Mouse (Mus musculus): ENCODE data around the gene Gm20388. TPM values are rescaled to one million over a fixed set of nuclear protein-coding genes. Genes with fewer than 3 reads are reported as not detected.

Gm20388 gene
- polyA plus RNA-seq, 1 experiment from 2014 or later = not detected

DNA sequence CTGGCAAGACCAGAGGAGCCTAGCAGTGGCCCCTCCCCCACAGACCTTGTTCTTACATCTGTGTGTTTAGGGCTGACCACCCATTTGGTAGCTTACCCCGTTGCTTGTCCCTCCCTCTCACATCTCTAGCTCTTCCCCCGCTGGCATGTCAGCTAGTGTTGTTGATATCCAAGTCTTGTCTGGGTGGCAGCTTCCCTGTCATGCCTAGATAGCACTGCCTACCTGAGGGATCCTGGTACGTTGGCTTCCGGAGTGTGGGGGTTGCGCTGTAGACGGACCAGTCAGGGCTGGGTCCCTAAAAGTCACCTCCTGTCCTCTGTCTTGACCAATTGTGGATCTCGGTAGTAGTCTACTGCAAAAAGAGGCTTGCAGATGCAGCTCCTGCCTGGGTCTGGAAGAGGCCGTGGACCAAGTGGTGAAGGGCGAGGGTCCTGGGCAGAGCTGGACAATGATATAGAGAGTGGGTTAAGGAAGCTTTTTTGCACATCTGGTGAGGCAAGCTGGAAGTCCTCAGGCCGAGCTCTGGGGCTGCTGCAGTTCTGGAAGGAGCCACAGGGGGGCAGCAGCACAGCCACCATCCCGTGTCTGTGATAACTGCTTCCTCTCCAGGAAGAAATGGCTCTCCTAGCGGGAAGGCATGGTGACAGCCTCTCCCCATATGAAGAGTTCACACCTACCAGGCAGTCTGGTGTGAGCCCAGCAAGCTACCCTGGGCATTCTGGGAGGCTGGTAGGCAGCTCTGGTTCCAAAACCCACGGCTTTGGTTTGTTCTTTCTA, 659.5 kb downstream of the Gm20388 start:
- no peak overlapping the region for H3K4me2 ChIP-seq (replicated peaks)
- WGBS = 58% methylated on average over 13 of the region's 13 CpGs
- DNase-seq (ENCODE audit: low spot score) = peak; percentile 90
- no peak overlapping the region for H3K4me3 ChIP-seq (replicated peaks; ENCODE audit: low read length)
- no peak overlapping the region for H3K27ac ChIP-seq
- H3K9ac ChIP-seq = no peak overlapping the region
- H3K4me1 ChIP-seq (replicated peaks; ENCODE audit: control insufficient read depth, insufficient read depth, low read length) = peaks cover 16% of the 10 kb centered on the region
- H3K36me3 ChIP-seq (replicated peaks; ENCODE audit: control insufficient read depth, insufficient read depth) = peaks cover 90% of the 10 kb centered on the region
- no peak for ATAC-seq (ENCODE audit: low FRiP score)
- H3K9me3 ChIP-seq (ENCODE audit: control insufficient read depth, low read length) = no peaks in the 10 kb centered on the region
- no peaks in the 10 kb centered on the region for H3K27me3 ChIP-seq (ENCODE audit: control insufficient read depth, insufficient read depth, low read length)

GRCm38 (mm10) chr8:120571561-120571960, 660.9 kb downstream of the Gm20388 start:
- ATAC-seq (ENCODE audit: low FRiP score) = no peak
- 66% methylated on average over 8 of the region's 8 CpGs for WGBS

DNA sequence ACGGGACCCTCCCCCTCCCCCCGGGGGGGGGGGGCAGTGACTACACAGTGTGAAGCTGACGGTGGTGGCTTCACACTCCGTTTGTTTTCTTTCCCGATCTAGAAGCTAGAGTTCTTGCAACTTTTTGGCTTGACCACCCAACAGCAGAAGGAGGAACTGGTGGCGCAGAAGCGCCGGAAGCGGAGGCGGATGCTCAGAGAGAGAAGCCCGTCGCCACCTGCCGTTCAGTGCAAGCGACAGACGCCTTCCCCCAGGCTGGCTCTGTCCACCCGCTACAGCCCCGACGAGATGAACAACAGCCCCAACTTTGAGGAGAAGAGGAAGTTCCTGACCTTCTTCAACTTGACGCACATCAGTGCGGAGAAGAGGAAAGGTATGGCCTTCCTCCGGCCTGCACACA, 661.9 kb downstream of the Gm20388 start:
- Histone ChIP-seq H3K27me3 (ENCODE audit: control insufficient read depth, insufficient read depth, low read length) (no peaks in the 10 kb centered on the region), H3K4me3 (replicated peaks; ENCODE audit: low read length) (no peak overlapping the region), H3K27ac (no peak overlapping the region), H3K9ac (no peak overlapping the region), H3K36me3 (replicated peaks; ENCODE audit: control insufficient read depth, insufficient read depth) (peaks cover 99% of the 10 kb centered on the region), H3K9me3 (ENCODE audit: control insufficient read depth, low read length) (no peaks in the 10 kb centered on the region), H3K4me2 (replicated peaks) (no peak overlapping the region), H3K4me1 (replicated peaks; ENCODE audit: control insufficient read depth, insufficient read depth, low read length) (0 out of 2 replicates have a peak, but pooled peaks cover 3% of the 10 kb centered on the region)
- 81% methylated on average over 21 of the region's 21 CpGs for WGBS
- ATAC-seq (ENCODE audit: low FRiP score) (no peak), DNase-seq (ENCODE audit: low spot score) (no peak)

More at GRCm38 (mm10) chr8:120571561-120571960, 660.9 kb downstream of the Gm20388 start:
- no peaks in the 10 kb centered on the region for H3K9me3 ChIP-seq (ENCODE audit: control insufficient read depth, low read length)
- no peak overlapping the region for H3K4me2 ChIP-seq (replicated peaks)
- no peak for DNase-seq (ENCODE audit: low spot score)
- H3K4me3 ChIP-seq (replicated peaks; ENCODE audit: low read length) = no peak overlapping the region
- H3K9ac ChIP-seq = no peak overlapping the region
- no peak overlapping the region for H3K27ac ChIP-seq
- H3K4me1 ChIP-seq (replicated peaks; ENCODE audit: control insufficient read depth, insufficient read depth, low read length) = 0 out of 2 replicates have a peak, but pooled peaks cover 3% of the 10 kb centered on the region
- no peaks in the 10 kb centered on the region for H3K27me3 ChIP-seq (ENCODE audit: control insufficient read depth, insufficient read depth, low read length)
- peaks cover 99% of the 10 kb centered on the region for H3K36me3 ChIP-seq (replicated peaks; ENCODE audit: control insufficient read depth, insufficient read depth)

- Histone ChIP-seq H3K4me2 (replicated peaks) (no peak overlapping the region), H3K4me3 (replicated peaks; ENCODE audit: low read length) (no peak overlapping the region), H3K27me3 (ENCODE audit: control insufficient read depth, insufficient read depth, low read length) (no peaks in the 10 kb centered on the region), H3K9me3 (ENCODE audit: control insufficient read depth, low read length) (no peaks in the 10 kb centered on the region), H3K4me1 (replicated peaks; ENCODE audit: control insufficient read depth, insufficient read depth, low read length) (0 out of 2 replicates have a peak, but pooled peaks cover 3% of the 10 kb centered on the region), H3K36me3 (replicated peaks; ENCODE audit: control insufficient read depth, insufficient read depth) (peaks cover 99% of the 10 kb centered on the region), H3K9ac (no peak overlapping the region), H3K27ac (no peak overlapping the region)
- ATAC-seq (ENCODE audit: low FRiP score) (no peak), DNase-seq (ENCODE audit: low spot score) (no peak)
- WGBS = 60% methylated on average over 11 of the region's 11 CpGs
Observed at GRCm38 (mm10) chr8:120573866-120574265, 663.2 kb downstream of the Gm20388 start.

DNA sequence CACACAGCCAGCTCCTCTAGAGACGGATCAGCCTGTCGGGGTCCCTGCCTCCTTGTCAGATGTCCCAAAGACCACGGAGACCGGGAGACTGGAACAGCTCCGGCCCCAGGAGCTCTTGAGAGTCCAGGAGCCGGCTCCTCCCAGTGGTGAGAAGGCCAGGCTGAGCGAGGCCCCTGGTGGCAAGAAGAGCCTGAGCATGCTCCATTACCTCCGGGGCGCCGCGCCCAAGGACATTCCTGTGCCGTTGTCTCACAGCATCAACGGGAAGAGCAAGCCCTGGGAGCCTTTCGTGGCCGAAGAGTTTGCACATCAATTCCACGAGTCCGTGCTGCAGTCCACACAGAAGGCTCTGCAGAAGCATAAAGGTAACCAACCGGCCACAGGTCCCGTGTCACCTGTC, 664.3 kb downstream of the Gm20388 start:
- no peak overlapping the region for H3K27ac ChIP-seq
- H3K9me3 ChIP-seq (ENCODE audit: control insufficient read depth, low read length) = no peaks in the 10 kb centered on the region
- 76% methylated on average over 19 of the region's 19 CpGs for WGBS
- H3K27me3 ChIP-seq (ENCODE audit: control insufficient read depth, insufficient read depth, low read length) = no peaks in the 10 kb centered on the region
- H3K36me3 ChIP-seq (replicated peaks; ENCODE audit: control insufficient read depth, insufficient read depth) = peaks cover 100% of the 10 kb centered on the region
- H3K9ac ChIP-seq = no peak overlapping the region
- ATAC-seq (ENCODE audit: low FRiP score) (no peak), DNase-seq (ENCODE audit: low spot score) (no peak)
- H3K4me1 ChIP-seq (replicated peaks; ENCODE audit: control insufficient read depth, insufficient read depth, low read length) = 0 out of 2 replicates have a peak, but pooled peaks cover 3% of the 10 kb centered on the region
- no peak overlapping the region for H3K4me3 ChIP-seq (replicated peaks; ENCODE audit: low read length)
- H3K4me2 ChIP-seq (replicated peaks) = no peak overlapping the region

DNA sequence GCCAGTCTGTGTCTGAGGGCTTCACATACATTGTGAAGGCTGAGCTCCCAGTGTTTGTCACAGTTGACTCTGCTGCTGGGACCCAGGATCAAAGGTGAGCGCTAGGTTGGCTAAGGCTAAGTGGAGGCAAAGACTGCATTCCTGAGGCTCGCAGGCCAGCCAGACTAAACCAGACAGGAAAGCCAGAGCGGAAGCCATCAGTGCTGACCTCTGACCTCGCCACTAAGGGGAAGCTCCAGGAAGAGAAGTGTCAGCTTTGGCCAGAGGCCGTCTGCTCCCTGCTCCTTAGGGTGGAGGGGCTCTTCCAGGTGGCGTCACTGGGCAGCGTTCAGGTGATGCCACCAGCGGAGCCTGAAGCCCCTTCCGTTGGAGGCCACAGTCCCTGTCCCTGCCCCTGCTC, 665.2 kb downstream of the Gm20388 start:
- no peak overlapping the region for H3K27ac ChIP-seq
- no peaks in the 10 kb centered on the region for H3K27me3 ChIP-seq (ENCODE audit: control insufficient read depth, insufficient read depth, low read length)
- WGBS = 69% methylated on average over 9 of the region's 9 CpGs
- DNase-seq (ENCODE audit: low spot score) = no peak
- H3K4me3 ChIP-seq (replicated peaks; ENCODE audit: low read length) = no peak overlapping the region
- H3K9ac ChIP-seq = no peak overlapping the region
- H3K4me2 ChIP-seq (replicated peaks) = no peak overlapping the region
- no peaks in the 10 kb centered on the region for H3K4me1 ChIP-seq (replicated peaks; ENCODE audit: control insufficient read depth, insufficient read depth, low read length)
- H3K9me3 ChIP-seq (ENCODE audit: control insufficient read depth, low read length) = no peaks in the 10 kb centered on the region
- no peak for ATAC-seq (ENCODE audit: low FRiP score)
- peaks cover 100% of the 10 kb centered on the region for H3K36me3 ChIP-seq (replicated peaks; ENCODE audit: control insufficient read depth, insufficient read depth)

- Histone ChIP-seq H3K9me3 (ENCODE audit: control insufficient read depth, low read length) (no peaks in the 10 kb centered on the region), H3K4me2 (replicated peaks) (no peak overlapping the region), H3K9ac (no peak overlapping the region), H3K36me3 (replicated peaks; ENCODE audit: control insufficient read depth, insufficient read depth) (peaks cover 86% of the 10 kb centered on the region), H3K27ac (no peak overlapping the region), H3K27me3 (ENCODE audit: control insufficient read depth, insufficient read depth, low read length) (no peaks in the 10 kb centered on the region), H3K4me3 (replicated peaks; ENCODE audit: low read length) (no peak overlapping the region), H3K4me1 (replicated peaks; ENCODE audit: control insufficient read depth, insufficient read depth, low read length) (no peaks in the 10 kb centered on the region)
- no peak for DNase-seq (ENCODE audit: low spot score)
- 76% methylated on average over 17 of the region's 17 CpGs for WGBS
- no peak for ATAC-seq (ENCODE audit: low FRiP score)
Observed at GRCm38 (mm10) chr8:120577821-120578220, 667.2 kb downstream of the Gm20388 start.

GRCm38 (mm10) chr8:120580336-120581000, 669.8 kb downstream of the Gm20388 start:
- Histone ChIP-seq H3K9ac (no peak overlapping the region), H3K4me1 (replicated peaks; ENCODE audit: control insufficient read depth, insufficient read depth, low read length) (no peaks in the 10 kb centered on the region; the same call in 1 of the 2 replicates), H3K36me3 (replicated peaks; ENCODE audit: control insufficient read depth, insufficient read depth) (peaks cover 62% of the 10 kb centered on the region), H3K27me3 (ENCODE audit: control insufficient read depth, insufficient read depth, low read length) (no peaks in the 10 kb centered on the region), H3K4me2 (replicated peaks) (no peak overlapping the region), H3K4me3 (replicated peaks; ENCODE audit: low read length) (no peak overlapping the region), H3K9me3 (ENCODE audit: control insufficient read depth, low read length) (no peaks in the 10 kb centered on the region), H3K27ac (no peak overlapping the region)
- ATAC-seq (ENCODE audit: low FRiP score) = no peak
- no peak for DNase-seq (ENCODE audit: low spot score)
- WGBS = 85% methylated on average over 8 of the region's 8 CpGs

GRCm38 (mm10) chr8:120581329-120581728, 670.7 kb downstream of the Gm20388 start:
- ATAC-seq (ENCODE audit: low FRiP score) = no peak
- no peak overlapping the region for H3K27ac ChIP-seq
- 92% methylated on average over 12 of the region's 12 CpGs for WGBS

More at GRCm38 (mm10) chr8:120581329-120581728, 670.7 kb downstream of the Gm20388 start:
- no peaks in the 10 kb centered on the region; the same call in 1 of the 2 replicates for H3K4me1 ChIP-seq (replicated peaks; ENCODE audit: control insufficient read depth, insufficient read depth, low read length)
- no peaks in the 10 kb centered on the region for H3K27me3 ChIP-seq (ENCODE audit: control insufficient read depth, insufficient read depth, low read length)
- no peak overlapping the region for H3K9ac ChIP-seq
- DNase-seq (ENCODE audit: low spot score) = no peak
- H3K4me3 ChIP-seq (replicated peaks; ENCODE audit: low read length) = no peak overlapping the region
- no peak overlapping the region for H3K4me2 ChIP-seq (replicated peaks)
- peaks cover 53% of the 10 kb centered on the region for H3K36me3 ChIP-seq (replicated peaks; ENCODE audit: control insufficient read depth, insufficient read depth)
- H3K9me3 ChIP-seq (ENCODE audit: control insufficient read depth, low read length) = no peaks in the 10 kb centered on the region
